Mouse (Mus musculus) ES-Bruce4 (cell line): ENCODE measurements at regions not wholly inside any gene's neighbourhood (a gene's known extent, or its start where the extent isn't known, plus 50 kb on each side); places are given as distances from the start of the nearest gene placed in this dataset.

Experiments used
- EP300 ChIP-seq: IDR thresholded peaks from 2 replicates; pipeline ENCODE4 v1.6.1; 2011; ENCODE audit warnings: low read depth, low read length; ENCODE audit not compliant: insufficient read depth
- POLR2A ChIP-seq: IDR thresholded peaks from one replicate; pipeline ENCODE4 v1.8.1; 2011; ENCODE audit warnings: low read length; ENCODE audit not compliant: insufficient read depth

DNA sequence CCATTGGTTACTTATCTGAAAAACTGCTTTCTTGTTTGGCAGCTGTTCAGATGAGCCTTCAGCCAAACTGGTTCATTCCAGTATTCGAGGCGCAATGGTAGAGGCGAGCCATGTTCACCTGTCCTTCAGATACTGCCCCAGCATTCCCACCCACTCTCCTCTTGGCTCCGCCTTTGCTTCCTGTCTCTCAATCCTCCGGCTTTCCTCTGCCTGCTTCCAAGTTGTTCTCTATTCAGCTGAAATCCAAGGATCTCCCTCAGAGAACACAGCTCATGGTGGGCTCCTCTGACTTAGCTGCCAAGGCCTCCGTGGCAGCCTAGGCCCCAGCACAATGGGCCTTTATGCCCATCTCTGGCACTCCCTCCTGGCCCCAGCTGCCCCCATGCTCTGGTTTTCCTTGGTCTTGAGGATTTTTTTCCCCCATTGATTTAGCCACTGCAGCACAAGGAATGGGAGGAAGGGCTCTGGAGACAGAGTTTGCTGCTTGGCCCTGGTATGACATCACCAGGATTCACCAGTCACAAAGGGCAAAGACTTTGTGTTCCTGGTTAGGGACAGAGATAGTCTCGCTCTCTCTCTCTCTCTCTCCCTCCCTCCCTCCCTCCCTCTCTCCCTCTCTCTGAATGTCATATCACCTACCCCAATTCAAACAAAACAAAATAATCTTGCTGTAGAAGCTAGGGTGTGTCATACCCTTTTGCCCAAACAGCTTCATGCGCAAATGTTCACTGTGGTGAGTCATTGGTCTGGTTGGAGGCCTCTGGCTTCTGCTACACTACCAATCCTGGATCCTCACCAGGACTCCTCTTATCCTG, 91.6 kb downstream of the Xrcc2 start:
- TF ChIP-seq POLR2A (no peak), EP300 (no peak)
